Mouse (Mus musculus) CH12.LX (cell line): Measurements from ENCODE around the gene Ush1g. TPM values are rescaled to one million over a fixed set of nuclear protein-coding genes. Genes with fewer than 3 reads are reported as not detected.

Source experiments
- DNase-seq: peaks from one replicate; pipeline ENCODE4 v3.0.0-alpha.2; 2013; ENCODE audit errors: extremely low read depth
- H3K27ac ChIP-seq: 2 replicates; pipeline ENCODE4 v1.5.1; 2012; ENCODE audit warnings: low read depth, mild to moderate bottlenecking, control low read depth, moderate library complexity; ENCODE audit not compliant: insufficient read depth
- H3K27me3 ChIP-seq: replicated peaks from 2 replicates; pipeline ENCODE3; 2012; ENCODE audit warnings: inconsistent platforms
- H3K36me3 ChIP-seq, 2 experiments: replicated peaks in 1 of 2; 2 replicates each; pipeline versions ENCODE3 to v1.6.1; 2012; ENCODE audit warnings: inconsistent platforms in 1 of 2, low read length in 1 of 2, mild to moderate bottlenecking in 1 of 2, mixed read lengths in 1 of 2, moderate library complexity in 1 of 2; ENCODE audit not compliant: control insufficient read depth in 1 of 2, insufficient read depth in 1 of 2
- H3K4me1 ChIP-seq, 2 experiments: 2 replicates each; pipeline ENCODE4 v1.6.1; 2012; ENCODE audit warnings: inconsistent platforms in 1 of 2, moderate library complexity in 1 of 2; ENCODE audit not compliant: insufficient read depth in 2 of 2, control insufficient read depth in 1 of 2
- H3K4me2 ChIP-seq: 2 replicates; pipeline ENCODE4 v1.6.1; 2012; ENCODE audit warnings: low read depth, mild to moderate bottlenecking, control low read depth; ENCODE audit not compliant: poor library complexity, insufficient read depth, severe bottlenecking
- H3K4me3 ChIP-seq, 3 experiments: fragments of 150-350 bp in 1 of 3; sonication (generic) in 1 of 3; replicated peaks in 1 of 3; 2 replicates each; pipeline versions ENCODE3 to v1.5.1; 2011 to 2012; ENCODE audit warnings: low read depth in 2 of 3, low read length in 2 of 3, mild to moderate bottlenecking in 2 of 3, moderate library complexity in 2 of 3, control low read depth in 1 of 3, improper control_type of control experiment in 1 of 3, inconsistent platforms in 1 of 3, mixed read lengths in 1 of 3; ENCODE audit not compliant: poor library complexity in 1 of 3
- H3K79me2 ChIP-seq: replicated peaks from 2 replicates; pipeline ENCODE4 v1.6.1; 2012; ENCODE audit warnings: mild to moderate bottlenecking, moderate library complexity; ENCODE audit not compliant: control insufficient read depth, poor library complexity, insufficient read depth, severe bottlenecking; ENCODE audit errors: extremely low read depth
- H3K9ac ChIP-seq: 2 replicates; pipeline ENCODE4 v1.6.1; 2012; ENCODE audit warnings: low read depth, mild to moderate bottlenecking, control low read depth, moderate library complexity; ENCODE audit not compliant: insufficient read depth
- H3K9me3 ChIP-seq: replicated peaks from 2 replicates; pipeline ENCODE3; 2012; ENCODE audit warnings: low read length, inconsistent platforms, mixed read lengths
- BHLHE40 ChIP-seq: IDR thresholded peaks from 2 replicates; pipeline ENCODE4 v1.6.1; 2011; ENCODE audit warnings: mild to moderate bottlenecking, low read depth, low read length, improper control_type of control experiment
- CHD1 ChIP-seq: IDR thresholded peaks from 2 replicates; pipeline ENCODE4 v1.6.1; 2012; ENCODE audit warnings: low read depth, low read length, improper control_type of control experiment, inconsistent platforms
- CHD2 ChIP-seq: IDR thresholded peaks from 2 replicates; pipeline ENCODE4 v1.6.1; 2011; ENCODE audit warnings: low read length, improper control_type of control experiment
- CTCF ChIP-seq, 2 experiments: IDR thresholded peaks in 1 of 2; conservative IDR thresholded peaks in 1 of 2; 2 replicates each; pipeline ENCODE4 v1.5.1; 2011 to 2012; ENCODE audit warnings: low read depth in 2 of 2, low read length in 2 of 2, improper control_type of control experiment in 1 of 2, inconsistent platforms in 1 of 2, mild to moderate bottlenecking in 1 of 2, moderate library complexity in 1 of 2
- ELF1 ChIP-seq: IDR thresholded peaks from 2 replicates; pipeline ENCODE4 v1.6.1; 2014; ENCODE audit warnings: low read depth, mild to moderate bottlenecking, inconsistent platforms, low read length, improper control_type of control experiment
- EP300 ChIP-seq: IDR thresholded peaks from 2 replicates; pipeline ENCODE4 v1.6.1; 2011; ENCODE audit warnings: low read length, improper control_type of control experiment
- ETS1 ChIP-seq: conservative IDR thresholded peaks from 2 replicates; pipeline ENCODE4 v1.6.1; 2012; ENCODE audit warnings: low read depth, mild to moderate bottlenecking, inconsistent platforms, low read length, improper control_type of control experiment, moderate library complexity
- GABPA ChIP-seq: IDR thresholded peaks from 2 replicates; pipeline ENCODE4 v1.6.1; 2012; ENCODE audit warnings: low read depth, low read length, improper control_type of control experiment, inconsistent platforms; ENCODE audit not compliant: insufficient replicate concordance
- HCFC1 ChIP-seq: IDR thresholded peaks from 2 replicates; pipeline ENCODE4 v1.6.1; 2012; ENCODE audit warnings: low read depth, mild to moderate bottlenecking, inconsistent platforms, low read length, improper control_type of control experiment
- IRF4 ChIP-seq: IDR thresholded peaks from 2 replicates; pipeline ENCODE4 v1.6.1; 2014; ENCODE audit warnings: low read depth, mild to moderate bottlenecking, inconsistent platforms, low read length, improper control_type of control experiment
- JUN ChIP-seq: IDR thresholded peaks from 2 replicates; pipeline ENCODE4 v1.6.1; 2011; ENCODE audit warnings: low read depth, mild to moderate bottlenecking, low read length, improper control_type of control experiment, moderate library complexity; ENCODE audit not compliant: insufficient read depth
- JUND ChIP-seq: conservative IDR thresholded peaks from 2 replicates; pipeline ENCODE4 v1.6.1; 2011; ENCODE audit warnings: low read depth, low read length, improper control_type of control experiment
- KAT2A ChIP-seq: IDR thresholded peaks from 2 replicates; pipeline ENCODE4 v1.6.1; 2012; ENCODE audit warnings: low read length, improper control_type of control experiment, inconsistent platforms; ENCODE audit not compliant: insufficient replicate concordance
- MAFK ChIP-seq: IDR thresholded peaks from 2 replicates; pipeline ENCODE4 v1.6.1; 2011; ENCODE audit warnings: low read length, improper control_type of control experiment; ENCODE audit not compliant: insufficient replicate concordance
- MAZ ChIP-seq: IDR thresholded peaks from 2 replicates; pipeline ENCODE4 v1.6.1; 2012; ENCODE audit warnings: low read depth, mild to moderate bottlenecking, inconsistent platforms, low read length, improper control_type of control experiment, moderate library complexity
- MEF2A ChIP-seq: IDR thresholded peaks from 2 replicates; pipeline ENCODE4 v1.6.1; 2014; ENCODE audit warnings: low read depth, mild to moderate bottlenecking, inconsistent platforms, low read length, improper control_type of control experiment, borderline replicate concordance
- MXI1 ChIP-seq: IDR thresholded peaks from 2 replicates; pipeline ENCODE4 v1.6.1; 2011; ENCODE audit warnings: mild to moderate bottlenecking, low read depth, low read length, improper control_type of control experiment
- PAX5 ChIP-seq: IDR thresholded peaks from 2 replicates; pipeline ENCODE4 v1.6.1; 2012; ENCODE audit warnings: low read length, inconsistent platforms, mixed read lengths
- POLR2A ChIP-seq: IDR thresholded peaks from 2 replicates; pipeline ENCODE4 v1.6.1; 2011; ENCODE audit warnings: low read depth, mild to moderate bottlenecking, improper control_type of control experiment, low read length
- POLR2AphosphoS2 ChIP-seq: IDR thresholded peaks from 2 replicates; pipeline ENCODE4 v1.6.1; 2011; ENCODE audit warnings: low read depth, low read length, improper control_type of control experiment
- RAD21 ChIP-seq: IDR thresholded peaks from 2 replicates; pipeline ENCODE4 v1.6.1; 2011; ENCODE audit warnings: low read depth, mild to moderate bottlenecking, low read length, improper control_type of control experiment, moderate library complexity
- SIN3A ChIP-seq: IDR thresholded peaks from 2 replicates; pipeline ENCODE4 v1.6.1; 2012; ENCODE audit warnings: low read length, improper control_type of control experiment, inconsistent platforms
- SMC3 ChIP-seq: IDR thresholded peaks from 2 replicates; pipeline ENCODE4 v1.6.1; 2011; ENCODE audit warnings: low read depth, low read length, improper control_type of control experiment
- TBP ChIP-seq: conservative IDR thresholded peaks from 2 replicates; pipeline ENCODE4 v1.6.1; 2011; ENCODE audit warnings: low read depth, low read length, improper control_type of control experiment
- TCF12 ChIP-seq: IDR thresholded peaks from 2 replicates; pipeline ENCODE4 v1.6.1; 2014; ENCODE audit warnings: low read depth, mild to moderate bottlenecking, inconsistent platforms, low read length, improper control_type of control experiment
- UBTF ChIP-seq: IDR thresholded peaks from 2 replicates; pipeline ENCODE4 v1.6.1; 2012; ENCODE audit warnings: low read depth, mild to moderate bottlenecking, inconsistent platforms, low read length, improper control_type of control experiment, moderate library complexity
- USF1 ChIP-seq: IDR thresholded peaks from 2 replicates; pipeline ENCODE4 v1.6.1; 2014; ENCODE audit warnings: low read depth, mild to moderate bottlenecking, inconsistent platforms, low read length, improper control_type of control experiment
- USF2 ChIP-seq: conservative IDR thresholded peaks from 2 replicates; pipeline ENCODE4 v1.6.1; 2011; ENCODE audit warnings: low read depth, low read length, improper control_type of control experiment
- ZC3H11A ChIP-seq: IDR thresholded peaks from 2 replicates; pipeline ENCODE4 v1.6.1; 2012; ENCODE audit warnings: low read depth, mild to moderate bottlenecking, inconsistent platforms, low read length, improper control_type of control experiment
- ZKSCAN1 ChIP-seq: IDR thresholded peaks from 2 replicates; pipeline ENCODE4 v1.6.1; 2012; ENCODE audit warnings: low read depth, inconsistent platforms, low read length, improper control_type of control experiment, borderline replicate concordance
- ZMIZ1 ChIP-seq: IDR thresholded peaks from 2 replicates; pipeline ENCODE4 v1.6.1; 2012; ENCODE audit warnings: low read depth, mild to moderate bottlenecking, inconsistent platforms, low read length, improper control_type of control experiment
- ZNF384 ChIP-seq: IDR thresholded peaks from 2 replicates; pipeline ENCODE4 v1.6.1; 2012; ENCODE audit warnings: low read depth, low read length, improper control_type of control experiment, inconsistent platforms
- dilution Hi-C: fragments of 300-500 bp; cut with MboI; formaldehyde crosslinking; loops from 2 replicates; pipeline ENCODE4 v1.14.3; 2020; ENCODE audit warnings: low sequenced_read_pairs; ENCODE audit not compliant: extremely low pct_unique_long_range_greater_than_20kb, extremely low pct_ligation_motif_present
- in situ Hi-C: fragments of 300-500 bp; cut with MboI; formaldehyde crosslinking; loops from 3 replicates; pipeline ENCODE4 v1.14.3; 2019; ENCODE audit warnings: low sequenced_read_pairs, low pct_ligation_motif_present, low pct_unique_long_range_greater_than_20kb, mixed read lengths
- polyA plus RNA-seq: library from polyadenylated mRNA; unstranded; fragments of >175 nt; gene quantifications from 2 replicates; pipeline ENCODE4 v1.2.1, GENCODE M21; 2012; ENCODE audit warnings: low read depth; ENCODE audit not compliant: insufficient read length
- total RNA-seq, 2 experiments: library from RNA; depleted of rRNA; stranded (reverse); fragments of 300-350 nt in 1 of 2; fragments of >200 nt in 1 of 2; gene quantifications; 2 replicates each; pipeline ENCODE4 v1.2.3; 2012 to 2014

The Ush1g gene
- total and polyA plus RNA-seq, 3 experiments = 0.42 TPM; not detected in 2

DNA sequence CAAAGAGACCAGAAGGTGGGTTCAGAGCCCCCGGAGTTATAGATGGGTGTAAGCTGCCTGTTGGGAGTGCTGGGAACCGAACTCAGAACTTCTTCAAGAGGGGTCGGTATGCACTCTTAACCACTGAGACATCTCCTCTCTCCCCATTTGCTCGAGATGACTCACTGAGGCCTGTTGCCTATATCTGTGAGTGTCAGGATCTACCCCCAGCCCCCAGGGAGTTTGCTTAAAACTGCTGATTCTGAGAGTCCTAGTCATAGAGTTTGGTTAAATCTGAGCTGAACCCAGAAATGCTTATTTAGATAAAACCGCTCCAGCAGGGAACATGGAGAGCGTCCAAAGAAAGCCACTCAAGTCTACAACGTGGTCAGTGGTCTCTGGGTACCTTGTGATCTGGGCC is 47.7 kb downstream of the Ush1g start:
- 0 out of 2 replicates have a peak, but pooled peaks cover 9% of the 10 kb centered on the region for H3K79me2 ChIP-seq
- peak overlapping the region; percentile 89 for H3K4me2 ChIP-seq
- peaks cover 33 to 60% of the 10 kb centered on the region in 2 experiments for H3K4me1 ChIP-seq
- no peaks in the 10 kb centered on the region for H3K9me3 ChIP-seq
- no peaks in the 10 kb centered on the region for H3K27me3 ChIP-seq
- H3K9ac ChIP-seq = peak overlapping the region; percentile 38
- H3K36me3 ChIP-seq = peaks cover 31 to 50% of the 10 kb centered on the region in 2 experiments
- DNase-seq = peak; percentile 85
- H3K27ac ChIP-seq = peak overlapping the region; percentile 39; the same call in 1 of the 2 replicates
- TF ChIP-seq POLR2AphosphoS2 = no peak
- peak; percentile 77 for TF ChIP-seq MAFK
- no peak for TF ChIP-seq USF1
- no peak for TF ChIP-seq MXI1
- no peak for TF ChIP-seq KAT2A
- no peak for TF ChIP-seq ZNF384
- TF ChIP-seq IRF4 = peak; percentile 88
- TF ChIP-seq JUN = peak; percentile 76
- TF ChIP-seq UBTF = no peak
- TF ChIP-seq ZMIZ1 = no peak
- TF ChIP-seq MEF2A = peak; percentile 75; the same call in 1 of the 2 replicates
- no peak for TF ChIP-seq USF2
- no peak for TF ChIP-seq CTCF (conservative IDR thresholded peaks at IDR 0.05 in 1 of 2, IDR thresholded peaks at IDR 0.05 in 1 of 2; ENCODE audit: low read depth in 2 of 2, low read length in 2 of 2)
- TF ChIP-seq RAD21 = no peak
- TF ChIP-seq PAX5 = no peak
- peak; percentile 74 for TF ChIP-seq JUND
- TF ChIP-seq EP300 = peak; percentile 67; the same call in 1 of the 2 replicates
- peak; percentile 68 for TF ChIP-seq ETS1
- TF ChIP-seq ELF1 = no peak
- TF ChIP-seq TCF12 = no peak
- TF ChIP-seq CHD2 = 0 out of 2 replicates have a peak, but pooled peaks have one; percentile 9
- TF ChIP-seq ZKSCAN1 = no peak
- TF ChIP-seq ZC3H11A = no peak
- no peak for TF ChIP-seq GABPA
- TF ChIP-seq TBP = no peak
- TF ChIP-seq MAZ = peak; percentile 77; the same call in 1 of the 2 replicates
- no peak for TF ChIP-seq SIN3A
- no peak for TF ChIP-seq POLR2A
- TF ChIP-seq HCFC1 = no peak
- TF ChIP-seq SMC3 = no peak
- TF ChIP-seq CHD1 = no peak
- no peak for TF ChIP-seq BHLHE40
- peak overlapping the region in 1 of 3 experiments; percentile 20 for H3K4me3 ChIP-seq
- in situ Hi-C loops (loop anchor here (5.0 kb wide), 2 partner anchors 42 to 112 kb away; partner anchors contain the start of gene Slc9a3r1), dilution Hi-C loops (no loop called here)
